Mouse (Mus musculus) intestine, postnatal 0 days (tissue): ENCODE data around the gene Gm4353. TPM values are rescaled to one million over a fixed set of nuclear protein-coding genes. Genes with fewer than 3 reads are reported as not detected.

ENCODE experiments used
- ATAC-seq: fragments of 200-750 bp; cut with Nextera tagmentation; 2 replicates; pipeline ENCODE4 v1.8.0; 2017; ENCODE audit warnings: mild to moderate bottlenecking, moderate TSS enrichment, moderate library complexity
- H3K27ac ChIP-seq: fragments of 300-500 bp; sonication (generic); 2 replicates; pipeline ENCODE4 v1.5.1; 2014; ENCODE audit warnings: mild to moderate bottlenecking, low read depth, low read length, moderate library complexity
- H3K27me3 ChIP-seq: fragments of 300-500 bp; sonication (generic); replicated peaks from 2 replicates; pipeline ENCODE4 v1.6.1; 2014; ENCODE audit warnings: low read length, mixed read lengths; ENCODE audit not compliant: control insufficient read depth, insufficient read depth
- H3K36me3 ChIP-seq: fragments of 300-500 bp; sonication (generic); 2 replicates; pipeline ENCODE4 v1.6.1; 2014; ENCODE audit warnings: mild to moderate bottlenecking, moderate library complexity; ENCODE audit not compliant: control insufficient read depth, insufficient read depth
- H3K4me1 ChIP-seq: fragments of 300-500 bp; sonication (generic); replicated peaks from 2 replicates; pipeline ENCODE4 v1.6.1; 2014; ENCODE audit warnings: antibody characterized with exemption, low read length, mixed read lengths; ENCODE audit not compliant: control insufficient read depth, insufficient read depth
- H3K4me2 ChIP-seq: fragments of 300-500 bp; sonication (generic); replicated peaks from 2 replicates; pipeline ENCODE4 v1.6.1; 2014; ENCODE audit warnings: low read depth, mild to moderate bottlenecking, moderate library complexity
- H3K4me3 ChIP-seq: fragments of 300-500 bp; sonication (generic); 2 replicates; pipeline ENCODE4 v1.5.1; 2014; ENCODE audit warnings: low read depth, low read length
- H3K9ac ChIP-seq: fragments of 300-500 bp; sonication (generic); 2 replicates; pipeline ENCODE4 v1.6.1; 2014; ENCODE audit warnings: mild to moderate bottlenecking, low read depth, low read length
- H3K9me3 ChIP-seq: fragments of 300-500 bp; sonication (generic); 2 replicates; pipeline ENCODE4 v1.6.1; 2016; ENCODE audit warnings: mixed run types; ENCODE audit not compliant: control insufficient read depth
- CTCF ChIP-seq: sonication (generic); IDR thresholded peaks from 2 replicates; pipeline ENCODE4 v1.5.1; 2016; ENCODE audit warnings: low read depth, mild to moderate bottlenecking, control low read depth, antibody characterized with exemption, moderate library complexity
- WGBS: fragments of 180-500 bp; shearing (Covaris S2); extraction: QIAGEN DNeasy Blood & Tissue Kit; methylation state at CpG from one replicate; pipeline ENCODE4 v1.1.7; 2014; 5-methylcytosine and 5-hydroxymethylcytosine counted together
- polyA plus RNA-seq: library from polyadenylated mRNA; unstranded; fragments of >200 nt; fragmentation: Nextera tagmentation; extraction: Ambion mirVana; gene quantifications from 2 replicates; pipeline ENCODE4 v1.2.1, GENCODE M21; 2015

Gene Gm4353
- polyA plus RNA-seq, 1 experiment from 2014 or later: 0.13 TPM

DNA sequence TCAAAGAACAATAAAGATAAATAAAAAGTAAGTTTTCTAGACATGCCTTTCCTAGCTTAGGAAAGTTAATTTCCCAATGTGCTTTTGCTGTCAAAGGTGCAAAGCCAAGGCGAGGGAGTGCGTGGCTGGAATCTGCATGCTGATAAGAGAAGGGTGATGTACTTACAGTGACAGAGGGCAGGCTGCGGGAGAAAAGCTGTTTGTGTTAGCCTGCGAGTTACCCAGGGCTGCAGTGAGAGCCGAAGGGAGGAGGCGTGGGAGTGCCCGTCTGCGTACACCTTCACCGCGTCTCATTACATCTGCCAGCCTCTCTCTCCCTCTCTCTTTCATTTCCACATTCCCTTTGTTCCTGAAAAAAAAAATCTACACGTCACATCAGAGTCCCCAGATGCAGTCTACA is 45.9 kb downstream of the Gm4353 start, which contains the start of gene Sox6:
Gene Sox6, minus strand, starts transcription at position 286 of the 400 bp plus-strand sequence.
- 5% methylated on average over 11 of the region's 11 CpGs for whole genome bisulfite sequencing
- peaks cover 8% of the 10 kb centered on the region for H3K4me1 ChIP-seq
- H3K27me3 ChIP-seq: peaks cover 47% of the 10 kb centered on the region
- peak within 1 kb of the TSS; percentile 54 for H3K4me3 ChIP-seq
- peak within 1 kb of the TSS; percentile 98 for H3K4me2 ChIP-seq
- H3K9me3 ChIP-seq: no peaks in the 10 kb centered on the region
- no peak for ATAC-seq
- H3K27ac ChIP-seq: no peak within 1 kb of the TSS
- no peak within 1 kb of the TSS for H3K9ac ChIP-seq
- H3K36me3 ChIP-seq: no peaks in the 10 kb centered on the region
- no peak for TF ChIP-seq CTCF

DNA sequence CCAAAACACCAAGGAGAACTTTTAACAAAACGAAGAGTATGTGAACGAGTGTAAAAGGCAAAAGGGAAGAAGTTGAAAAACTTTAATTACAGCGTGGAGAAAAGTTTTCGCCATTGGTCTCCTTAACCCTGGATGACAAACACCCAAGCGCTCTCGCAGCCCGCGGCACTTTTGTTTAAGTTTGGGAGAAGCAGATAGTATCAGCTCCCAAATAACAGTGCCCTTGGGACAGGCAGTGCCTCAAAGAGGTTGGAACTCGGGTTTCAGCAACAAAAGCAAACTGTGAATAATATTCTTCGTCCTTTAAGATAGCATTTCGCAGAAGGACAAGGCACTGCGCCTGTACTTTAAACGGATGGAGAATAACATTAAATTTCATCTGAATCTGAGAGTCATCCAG is 46.4 kb downstream of the Gm4353 start:
- peak overlapping the region; percentile 54; the same call in 1 of the 2 replicates for H3K4me3 ChIP-seq

DNA sequence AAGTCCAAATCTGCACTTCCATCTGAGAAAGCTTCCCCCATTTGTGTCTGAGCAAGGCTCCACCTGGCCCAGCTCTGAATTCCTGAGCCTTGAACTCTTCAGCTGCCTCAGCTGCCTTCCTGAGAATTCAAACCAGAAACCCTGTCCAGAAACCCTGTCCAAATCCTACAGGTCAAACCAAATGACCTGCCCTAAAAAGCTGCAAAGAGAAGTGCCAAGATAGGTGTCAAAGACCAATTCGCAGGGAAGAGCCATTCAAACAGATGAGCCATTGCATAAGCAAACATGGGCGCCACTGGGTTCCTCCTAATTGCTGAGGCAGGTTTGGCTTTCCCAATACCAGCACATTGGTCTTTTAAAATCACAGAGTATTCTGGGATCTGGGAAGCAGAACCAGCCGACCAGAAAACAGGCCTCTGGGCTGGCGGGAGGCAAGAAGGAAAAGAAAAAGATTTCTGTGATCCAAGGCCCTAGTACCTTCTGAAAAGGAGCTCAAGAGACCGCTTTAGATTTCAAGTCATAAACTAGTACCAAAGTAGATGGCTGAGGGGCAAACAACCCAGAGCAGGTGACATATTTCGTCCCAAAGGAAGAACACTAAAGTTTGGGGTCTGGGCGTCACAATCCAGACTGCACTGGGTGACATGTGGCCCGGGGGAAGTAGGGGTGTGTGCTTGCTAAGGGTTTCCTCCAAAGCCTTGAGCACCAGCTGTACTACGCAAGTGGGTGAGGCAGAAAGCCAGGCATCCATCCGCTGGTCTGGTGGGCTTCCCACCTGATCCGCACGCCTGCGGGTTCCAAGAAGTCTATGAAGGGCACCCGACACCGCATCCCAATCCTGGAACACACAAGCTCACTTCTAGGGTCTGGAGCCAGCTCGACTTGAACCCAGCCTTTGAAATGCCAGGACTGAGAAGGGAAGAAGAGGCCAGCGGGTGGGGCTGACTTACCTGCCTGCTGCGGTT is 47.6 kb downstream of the Gm4353 start:
- Histone ChIP-seq H3K27me3 (peaks cover 47% of the 10 kb centered on the region), H3K27ac (no peak overlapping the region), H3K4me2 (no peak overlapping the region), H3K9ac (no peak overlapping the region), H3K4me3 (no peak overlapping the region), H3K36me3 (no peaks in the 10 kb centered on the region), H3K4me1 (peaks cover 8% of the 10 kb centered on the region), H3K9me3 (no peaks in the 10 kb centered on the region)
- WGBS: 54% methylated on average over 18 of the region's 18 CpGs
- no peak for TF ChIP-seq CTCF
- ATAC-seq: no peak

More for the DNA sequence above, 46.4 kb downstream of the Gm4353 start:
- no peak overlapping the region for H3K9ac ChIP-seq
- no peaks in the 10 kb centered on the region for H3K36me3 ChIP-seq
- H3K9me3 ChIP-seq: no peaks in the 10 kb centered on the region
- H3K4me1 ChIP-seq: peaks cover 8% of the 10 kb centered on the region
- no peak for ATAC-seq
- H3K4me2 ChIP-seq: 0 out of 2 replicates have a peak overlapping the region, but pooled peaks have one; percentile 4
- H3K27me3 ChIP-seq: peaks cover 47% of the 10 kb centered on the region
- H3K27ac ChIP-seq: no peak overlapping the region
- 4% methylated on average over 13 of the region's 13 CpGs for WGBS
- TF ChIP-seq CTCF: no peak

DNA sequence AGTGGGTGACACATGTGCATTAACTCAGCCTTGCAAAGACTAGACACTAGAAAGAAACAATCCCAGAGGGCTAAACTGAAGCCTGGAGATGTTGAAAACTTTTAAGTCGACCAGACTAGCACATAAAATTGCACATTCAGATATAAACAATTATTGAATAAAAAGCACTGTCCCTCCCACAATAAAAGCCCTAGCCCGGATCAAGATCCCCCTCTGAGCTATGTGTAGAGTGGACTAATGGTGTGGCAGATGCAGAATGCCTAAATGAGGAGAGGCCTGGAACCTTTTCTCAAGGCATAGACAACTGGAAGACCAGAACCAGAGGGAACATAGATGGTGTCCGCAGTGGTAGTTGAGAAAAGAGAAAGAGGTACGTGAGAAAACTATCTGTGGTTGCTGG is 48.9 kb downstream of the Gm4353 start:
- H3K27ac ChIP-seq: no peak overlapping the region
- H3K4me3 ChIP-seq: no peak overlapping the region
- TF ChIP-seq CTCF: no peak
- no peaks in the 10 kb centered on the region for H3K9me3 ChIP-seq
- H3K27me3 ChIP-seq: peaks cover 55% of the 10 kb centered on the region
- no peak overlapping the region for H3K9ac ChIP-seq
- no peak overlapping the region for H3K4me2 ChIP-seq
- WGBS: 79% methylated on average over 4 of the region's 4 CpGs
- peaks cover 8% of the 10 kb centered on the region for H3K4me1 ChIP-seq
- no peak for ATAC-seq
- no peaks in the 10 kb centered on the region for H3K36me3 ChIP-seq

DNA sequence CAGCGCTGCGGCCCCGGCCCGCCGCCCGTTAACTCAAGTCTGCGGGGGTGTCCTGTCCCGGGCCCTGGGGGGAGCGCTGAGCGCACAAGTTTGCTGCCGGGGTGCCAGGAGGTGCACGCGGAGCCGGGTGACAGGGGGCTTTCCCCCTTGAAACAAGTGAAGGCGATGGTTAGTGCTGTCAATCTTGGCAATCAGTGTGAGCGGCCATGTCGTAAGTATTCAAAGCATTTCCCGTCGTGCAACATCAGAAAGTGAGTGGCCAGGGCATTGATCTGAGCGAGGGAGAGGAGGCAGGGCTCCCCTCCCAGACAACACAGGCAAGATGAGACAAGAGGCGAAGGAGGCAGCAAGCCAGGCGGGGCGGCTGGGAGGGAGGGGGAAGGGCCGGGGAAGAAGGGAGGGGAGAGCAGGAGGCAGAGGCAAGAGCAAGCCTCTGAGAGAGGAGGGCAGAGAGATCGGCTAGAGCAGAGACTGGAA is 50.1 kb downstream of the Gm4353 start:
- Histone ChIP-seq H3K36me3 (no peaks in the 10 kb centered on the region), H3K4me1 (peaks cover 4% of the 10 kb centered on the region), H3K4me2 (peak overlapping the region; percentile 99), H3K9ac (peak overlapping the region; percentile 13; the same call in 1 of the 2 replicates), H3K27me3 (peaks cover 60% of the 10 kb centered on the region), H3K27ac (no peak overlapping the region), H3K4me3 (peak overlapping the region; percentile 70), H3K9me3 (no peaks in the 10 kb centered on the region)
- WGBS: under 1% methylated on average over 25 of the region's 25 CpGs
- no peak for TF ChIP-seq CTCF
- ATAC-seq: no peak
